Mouse (Mus musculus) hindbrain, postnatal 0 days (tissue): ENCODE measurements at regions not wholly inside any gene's neighbourhood (a gene's known extent, or its start where the extent isn't known, plus 50 kb on each side); places are given as distances from the start of the nearest gene placed in this dataset.

Experiments used
- ATAC-seq: fragments of 200-750 bp; cut with Nextera tagmentation; 2 replicates; pipeline ENCODE4 v1.8.0; 2017; ENCODE audit warnings: mild to moderate bottlenecking, moderate TSS enrichment, moderate library complexity
- DNase-seq: peaks from one replicate; pipeline ENCODE4 v3.0.0-alpha.2; 2015; ENCODE audit warnings: low spot score
- H3K27ac ChIP-seq: fragments of 300-500 bp; sonication (generic); 2 replicates; pipeline ENCODE4 v1.5.1; 2014; ENCODE audit warnings: mild to moderate bottlenecking
- H3K27me3 ChIP-seq: fragments of 300-500 bp; sonication (generic); 2 replicates; pipeline ENCODE4 v1.6.1; 2014; ENCODE audit warnings: low read length, mixed read lengths; ENCODE audit not compliant: insufficient read depth
- H3K36me3 ChIP-seq: fragments of 300-500 bp; sonication (generic); 2 replicates; pipeline ENCODE4 v1.6.1; 2014; ENCODE audit warnings: low read length, mixed read lengths; ENCODE audit not compliant: insufficient read depth
- H3K4me1 ChIP-seq: fragments of 300-500 bp; sonication (generic); 2 replicates; pipeline ENCODE4 v1.6.1; 2014; ENCODE audit warnings: antibody characterized with exemption, low read length, mixed read lengths; ENCODE audit not compliant: insufficient read depth
- H3K4me2 ChIP-seq: fragments of 300-500 bp; sonication (generic); 2 replicates; pipeline ENCODE4 v1.6.1; 2014; ENCODE audit warnings: low read depth, mild to moderate bottlenecking, low read length, moderate library complexity, mixed read lengths
- H3K4me3 ChIP-seq: fragments of 300-500 bp; sonication (generic); 2 replicates; pipeline ENCODE4 v1.5.1; 2014; ENCODE audit warnings: low read length
- H3K9ac ChIP-seq: fragments of 300-500 bp; sonication (generic); replicated peaks from 2 replicates; pipeline ENCODE4 v1.6.1; 2014; ENCODE audit warnings: mild to moderate bottlenecking, low read length, moderate library complexity, mixed read lengths
- H3K9me3 ChIP-seq: fragments of 300-500 bp; sonication (generic); 2 replicates; pipeline ENCODE4 v1.6.1; 2016; ENCODE audit warnings: low read length, mixed read lengths
- CTCF ChIP-seq: IDR thresholded peaks from 2 replicates; pipeline ENCODE4 v1.5.1; 2016; ENCODE audit warnings: antibody characterized with exemption, control low read depth, low read depth
- WGBS: fragments of 180-500 bp; shearing (Covaris S2); extraction: QIAGEN DNeasy Blood & Tissue Kit; methylation state at CpG from one replicate; pipeline ENCODE4 v1.1.7; 2014; 5-methylcytosine and 5-hydroxymethylcytosine counted together

- Histone ChIP-seq H3K36me3 (no peaks in the 10 kb centered on the region), H3K4me2 (no peak overlapping the region), H3K27ac (no peak overlapping the region), H3K27me3 (no peaks in the 10 kb centered on the region), H3K4me3 (no peak overlapping the region), H3K9ac (no peak overlapping the region), H3K4me1 (0 out of 2 replicates have a peak, but pooled peaks cover 3% of the 10 kb centered on the region), H3K9me3 (no peaks in the 10 kb centered on the region)
- TF ChIP-seq CTCF, result no peak
- 100% methylated on average over 1 of the region's 1 CpGs for WGBS
- no peak for DNase-seq
- no peak for ATAC-seq
Observed at GRCm38 (mm10) chr14:28750301-28750700, 245.8 kb downstream of the Wnt5a start.

GRCm38 (mm10) chr14:28765201-28765600 lies 252.8 kb upstream of the Lrtm1 start:
- no peak for ATAC-seq
- WGBS, result 91% methylated on average over 1 of the region's 1 CpGs
- H3K27ac ChIP-seq, result no peak overlapping the region
- DNase-seq, result no peak
- no peaks in the 10 kb centered on the region for H3K36me3 ChIP-seq
- H3K27me3 ChIP-seq, result no peaks in the 10 kb centered on the region
- no peak overlapping the region for H3K9ac ChIP-seq
- no peak overlapping the region for H3K4me3 ChIP-seq
- no peak overlapping the region for H3K4me2 ChIP-seq
- no peaks in the 10 kb centered on the region for H3K4me1 ChIP-seq
- H3K9me3 ChIP-seq, result no peaks in the 10 kb centered on the region
- TF ChIP-seq CTCF, result no peak

GRCm38 (mm10) chr14:28773068-28773467 lies 244.9 kb upstream of the Lrtm1 start:
- Histone ChIP-seq H3K4me3 (no peak overlapping the region), H3K36me3 (no peaks in the 10 kb centered on the region), H3K27ac (no peak overlapping the region), H3K4me1 (no peaks in the 10 kb centered on the region), H3K4me2 (no peak overlapping the region), H3K9me3 (no peaks in the 10 kb centered on the region), H3K9ac (no peak overlapping the region), H3K27me3 (no peaks in the 10 kb centered on the region)
- no peak for TF ChIP-seq CTCF
- WGBS, result 73% methylated on average over 11 of the region's 11 CpGs
- ATAC-seq (no peak), DNase-seq (no peak)

- Histone ChIP-seq H3K9ac (no peak overlapping the region), H3K4me1 (no peaks in the 10 kb centered on the region), H3K27me3 (no peaks in the 10 kb centered on the region), H3K4me3 (no peak overlapping the region), H3K36me3 (no peaks in the 10 kb centered on the region), H3K4me2 (no peak overlapping the region), H3K9me3 (no peaks in the 10 kb centered on the region), H3K27ac (no peak overlapping the region)
- WGBS, result 61% methylated on average over 1 of the region's 1 CpGs
- DNase-seq (no peak), ATAC-seq (no peak)
- no peak for TF ChIP-seq CTCF
Observed at GRCm38 (mm10) chr14:28775686-28776085, 242.3 kb upstream of the Lrtm1 start.

- Histone ChIP-seq H3K4me1 (no peaks in the 10 kb centered on the region), H3K27ac (no peak overlapping the region), H3K9me3 (no peaks in the 10 kb centered on the region), H3K36me3 (no peaks in the 10 kb centered on the region), H3K9ac (no peak overlapping the region), H3K4me3 (no peak overlapping the region), H3K27me3 (no peaks in the 10 kb centered on the region), H3K4me2 (no peak overlapping the region)
- ATAC-seq, result no peak
- 72% methylated on average over 8 of the region's 8 CpGs for WGBS
- TF ChIP-seq CTCF, result no peak
- DNase-seq, result no peak
Observed at GRCm38 (mm10) chr14:28777791-28778190, 240.2 kb upstream of the Lrtm1 start.

GRCm38 (mm10) chr14:28781660-28782059 lies 236.3 kb upstream of the Lrtm1 start:
- WGBS, result 61% methylated on average over 7 of the region's 7 CpGs
- H3K27me3 ChIP-seq, result no peaks in the 10 kb centered on the region
- no peak for TF ChIP-seq CTCF
- H3K9me3 ChIP-seq, result no peaks in the 10 kb centered on the region
- ATAC-seq, result peak; percentile 55; the same call in 1 of the 2 replicates
- H3K9ac ChIP-seq, result no peak overlapping the region
- H3K4me3 ChIP-seq, result no peak overlapping the region
- DNase-seq, result peak; percentile 74
- H3K27ac ChIP-seq, result no peak overlapping the region
- no peaks in the 10 kb centered on the region for H3K36me3 ChIP-seq
- H3K4me1 ChIP-seq, result no peaks in the 10 kb centered on the region
- H3K4me2 ChIP-seq, result no peak overlapping the region

GRCm38 (mm10) chr14:28784106-28784633 lies 233.8 kb upstream of the Lrtm1 start:
- Histone ChIP-seq H3K27ac (no peak overlapping the region), H3K9me3 (no peaks in the 10 kb centered on the region), H3K4me1 (no peaks in the 10 kb centered on the region), H3K36me3 (no peaks in the 10 kb centered on the region), H3K9ac (no peak overlapping the region), H3K27me3 (no peaks in the 10 kb centered on the region), H3K4me2 (no peak overlapping the region), H3K4me3 (no peak overlapping the region)
- 79% methylated on average over 6 of the region's 6 CpGs for WGBS
- DNase-seq (no peak), ATAC-seq (no peak)
- no peak for TF ChIP-seq CTCF
